Mouse (Mus musculus): ENCODE measurements at regions not wholly inside any gene's neighbourhood (a gene's known extent, or its start where the extent isn't known, plus 50 kb on each side); places are given as distances from the start of the nearest gene placed in this dataset.

DNA sequence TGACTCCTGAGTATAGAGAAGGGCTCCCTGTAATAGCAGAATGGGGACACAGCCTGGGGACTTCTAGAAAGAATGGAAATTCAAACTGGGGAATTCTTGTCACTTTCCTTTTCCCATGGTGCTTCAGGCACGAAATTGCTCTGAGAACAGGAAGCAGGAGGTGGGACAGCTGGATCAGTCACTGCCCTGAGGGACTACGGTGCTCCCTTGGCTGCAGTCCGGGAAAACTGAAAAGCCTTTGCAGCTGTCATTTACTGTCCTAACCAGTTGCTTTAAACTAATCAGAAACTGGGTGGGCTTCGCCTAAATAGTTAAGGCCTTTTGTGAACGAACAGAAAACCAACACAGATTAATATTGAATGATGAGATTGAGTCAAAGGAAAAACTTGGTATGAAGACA lies 237.9 kb downstream of the Cbln4 start:
- intact Hi-C loops (cut with DNase I): no loop called here
- no peak for DNase-seq

- intact Hi-C loops (cut with DNase I): no loop called here
- no peak for DNase-seq
Measured at GRCm38 (mm10) chr2:171800511-171801268, 242.6 kb downstream of the Cbln4 start.

GRCm38 (mm10) chr2:171799351-171799750 lies 243.9 kb downstream of the Cbln4 start:
- no peak for DNase-seq
- intact Hi-C loops (cut with DNase I): no loop called here

DNA sequence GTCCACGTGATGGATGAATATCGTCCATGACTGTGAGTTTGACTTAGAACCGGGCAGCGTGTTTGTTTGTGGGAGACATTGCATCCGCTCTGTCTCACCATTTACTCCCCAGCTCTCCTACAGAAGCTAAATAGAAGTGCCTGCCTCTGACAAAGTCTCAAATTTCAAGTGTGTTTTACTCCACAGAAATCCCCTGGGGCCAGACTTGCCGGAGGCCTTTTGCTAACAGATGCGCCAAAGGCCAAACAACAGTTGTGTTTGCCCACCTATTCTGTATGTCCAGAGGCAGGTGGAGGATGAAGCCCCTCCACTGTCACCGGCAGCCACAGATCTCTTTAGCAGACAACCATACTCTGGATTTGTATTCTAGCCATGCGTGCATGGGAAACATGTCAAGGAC lies 252.6 kb downstream of the Cbln4 start:
- intact Hi-C loops (cut with DNase I): no loop called here
- no peak for DNase-seq

DNA sequence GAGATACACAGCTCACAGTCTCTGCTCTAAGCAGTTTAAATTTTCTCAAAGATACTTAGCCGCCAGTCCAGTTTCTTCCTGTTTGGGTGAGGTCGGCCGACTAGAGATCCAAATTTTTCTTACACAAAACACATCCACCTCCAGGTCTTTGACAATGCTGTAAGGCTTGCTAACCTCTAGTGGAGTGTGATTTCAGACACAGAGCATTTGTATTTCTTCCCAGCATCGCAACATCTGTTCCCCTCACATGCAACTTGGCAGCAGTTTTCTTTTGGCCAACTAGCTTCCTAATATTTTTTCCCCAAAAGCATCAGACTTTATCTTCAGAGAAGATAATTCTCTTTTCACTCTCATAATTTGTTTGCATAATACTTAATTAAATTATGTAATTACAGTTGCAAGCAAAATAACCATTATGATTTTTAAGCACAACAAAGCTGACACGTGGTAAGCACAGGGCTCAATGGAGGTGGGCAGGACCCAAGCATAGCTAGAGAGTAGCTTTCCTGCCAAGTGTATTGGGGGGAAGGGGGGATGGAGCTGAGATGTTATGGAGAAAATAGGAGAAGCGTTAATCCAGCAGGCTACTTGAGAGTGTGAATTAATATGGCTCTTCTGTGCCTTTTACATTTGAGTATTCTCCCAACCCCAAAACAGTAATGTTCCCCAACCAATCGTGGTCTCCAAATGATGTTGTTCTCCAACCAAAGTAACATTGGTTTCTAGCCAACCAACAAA lies 276.9 kb downstream of the Cbln4 start:
- intact Hi-C loops (cut with DNase I): no loop called here
- DNase-seq: no peak

GRCm38 (mm10) chr2:171765071-171765470 lies 278.2 kb downstream of the Cbln4 start:
- intact Hi-C loops (cut with DNase I): no loop called here
- no peak for DNase-seq

DNA sequence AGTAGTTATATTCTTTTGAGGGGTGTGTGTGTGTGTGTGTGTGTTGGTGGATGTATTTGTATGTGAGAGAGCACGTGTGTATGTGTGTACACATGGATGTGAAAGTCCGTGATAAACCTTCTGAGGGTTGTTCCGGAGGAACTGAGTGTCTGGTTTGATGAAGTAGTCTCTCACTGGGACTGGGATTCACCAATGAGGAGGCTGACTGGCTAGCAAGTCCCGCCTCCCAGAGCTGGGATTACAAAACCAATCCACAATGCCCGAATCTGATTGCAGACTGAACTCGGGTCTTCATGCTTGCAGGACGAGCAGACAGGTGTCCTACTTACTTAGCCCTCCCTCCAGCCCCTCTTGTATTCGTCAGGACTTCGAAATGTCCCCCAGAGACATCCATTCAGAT lies 289.8 kb downstream of the Cbln4 start:
- intact Hi-C loops (cut with DNase I): no loop called here
- no peak for DNase-seq

GRCm38 (mm10) chr2:171747162-171747561 lies 296.1 kb downstream of the Cbln4 start:
- DNase-seq: peak; percentile 41 to 50
- intact Hi-C loops (cut with DNase I): no loop called here

DNA sequence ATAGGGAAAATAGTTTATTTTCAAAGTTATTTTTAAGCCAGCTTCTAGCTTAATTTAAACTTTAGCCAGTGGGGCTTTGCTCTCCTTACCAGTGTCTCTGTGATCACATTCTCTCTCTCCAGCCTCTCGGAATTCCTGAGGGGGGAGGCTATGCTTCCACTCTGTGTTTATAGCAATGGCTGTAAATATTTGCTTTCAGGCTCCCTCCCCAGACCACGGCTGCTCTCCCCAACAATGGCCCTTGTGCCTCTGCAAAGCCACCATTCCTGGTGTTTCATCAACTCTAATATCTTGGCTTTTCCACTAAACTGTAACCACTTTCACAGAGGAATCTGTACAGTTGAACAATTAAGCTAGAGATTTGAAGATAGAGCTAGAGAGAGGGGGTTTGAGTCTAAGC lies 300.2 kb downstream of the Cbln4 start:
- intact Hi-C loops (cut with DNase I): no loop called here

DNA sequence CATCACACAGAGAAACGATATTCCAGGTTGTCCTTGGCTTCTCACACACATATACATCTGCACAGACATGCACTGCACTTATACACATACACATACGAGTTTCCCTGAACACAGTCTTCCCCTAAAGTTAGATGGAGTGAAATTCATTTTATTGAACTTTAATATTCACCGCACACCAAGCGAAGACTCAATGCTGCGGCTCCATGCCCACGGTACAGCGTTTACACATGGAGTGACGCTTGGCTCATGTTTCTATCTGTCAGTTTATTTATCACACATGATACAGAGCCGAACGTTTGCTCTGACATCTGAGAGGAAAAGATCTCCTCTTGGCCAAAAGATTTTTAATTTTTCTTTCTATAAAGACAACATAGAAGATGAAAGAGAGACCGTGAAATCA lies 300.6 kb downstream of the Cbln4 start:
- intact Hi-C loops (cut with DNase I): no loop called here
- no peak for DNase-seq

More for the DNA sequence above, 300.2 kb downstream of the Cbln4 start:
- no peak for DNase-seq

- intact Hi-C loops (cut with DNase I): no loop called here
- no peak for DNase-seq
Measured at GRCm38 (mm10) chr2:171737761-171738160, 305.5 kb downstream of the Cbln4 start.

GRCm38 (mm10) chr2:171735061-171735490 lies 308.2 kb downstream of the Cbln4 start:
- no peak for DNase-seq
- intact Hi-C loops (cut with DNase I): no loop called here

GRCm38 (mm10) chr2:171734634-171734987 lies 308.7 kb downstream of the Cbln4 start:
- no peak for DNase-seq
- intact Hi-C loops (cut with DNase I): no loop called here

- no peak for DNase-seq
- intact Hi-C loops (cut with DNase I): no loop called here
Measured at GRCm38 (mm10) chr2:171733965-171734633, 309.2 kb downstream of the Cbln4 start.

GRCm38 (mm10) chr2:171719269-171719668 lies 324.0 kb downstream of the Cbln4 start:
- no peak for DNase-seq
- intact Hi-C loops (cut with DNase I): no loop called here

- no peak for DNase-seq
- intact Hi-C loops (cut with DNase I): no loop called here
Measured at GRCm38 (mm10) chr2:171718855-171719254, 324.4 kb downstream of the Cbln4 start.

DNA sequence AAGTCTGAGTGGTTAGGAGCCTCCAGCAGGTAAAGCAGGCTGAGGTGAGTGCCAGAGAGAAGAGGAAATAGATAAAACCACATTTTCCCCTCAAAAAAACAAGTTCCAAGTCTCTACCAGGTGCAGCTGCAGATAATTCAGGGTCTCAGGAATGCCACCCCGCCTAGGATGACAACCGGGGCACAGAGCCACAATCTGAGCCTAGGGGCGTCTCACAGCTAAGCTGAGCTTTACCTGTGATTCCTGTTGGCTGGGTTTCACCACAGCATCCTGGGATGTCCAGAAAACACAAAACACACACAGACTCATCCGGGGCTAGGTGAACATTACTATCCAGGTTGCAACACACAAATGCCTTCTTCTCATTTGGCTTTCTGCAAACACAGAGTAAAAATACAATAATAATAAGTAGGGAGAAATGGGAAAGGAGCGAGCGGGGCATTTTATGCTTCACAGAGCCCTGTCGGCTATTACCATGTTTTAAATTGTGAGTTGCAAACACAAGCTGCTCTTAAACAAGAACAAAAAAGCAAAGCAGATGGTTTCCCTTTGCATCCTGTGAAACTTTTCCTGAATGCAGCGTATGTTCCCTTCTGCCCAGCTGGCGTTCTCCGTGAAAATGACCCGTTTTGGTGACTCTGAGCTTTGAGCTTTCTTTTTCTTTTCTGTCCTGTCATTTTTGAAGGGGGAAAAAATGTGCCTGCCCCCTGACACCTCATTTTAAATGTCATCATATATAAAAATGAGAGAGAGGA lies 330.3 kb downstream of the Cbln4 start:
- intact Hi-C loops (cut with DNase I): no loop called here
- DNase-seq: no peak

DNA sequence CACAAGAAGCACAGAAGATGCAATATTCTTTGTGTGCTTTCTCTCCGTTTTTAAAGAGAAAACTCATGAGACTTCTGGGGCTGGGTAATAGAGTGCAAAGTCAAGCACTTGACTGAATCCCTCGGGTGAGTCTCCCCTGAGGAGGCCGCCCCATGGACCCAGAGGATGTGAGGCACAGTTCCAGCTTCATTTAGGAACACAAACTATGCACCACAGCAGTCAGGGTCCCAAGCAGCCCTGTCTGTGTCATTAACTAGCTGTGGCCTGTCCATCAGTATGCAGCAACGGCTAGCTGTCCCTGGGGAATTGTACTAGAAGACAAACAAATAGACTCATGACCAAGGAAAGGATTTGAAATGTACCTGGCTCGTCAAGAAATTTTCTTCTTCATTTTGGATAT lies 349.7 kb downstream of the Cbln4 start:
- intact Hi-C loops (cut with DNase I): no loop called here

GRCm38 (mm10) chr2:171690781-171691180 lies 352.5 kb downstream of the Cbln4 start:
- intact Hi-C loops (cut with DNase I): no loop called here
- DNase-seq: no peak

More for the DNA sequence above, 349.7 kb downstream of the Cbln4 start:
- no peak for DNase-seq

GRCm38 (mm10) chr2:171689102-171689501 lies 354.2 kb downstream of the Cbln4 start:
- intact Hi-C loops (cut with DNase I): no loop called here
- DNase-seq: no peak

DNA sequence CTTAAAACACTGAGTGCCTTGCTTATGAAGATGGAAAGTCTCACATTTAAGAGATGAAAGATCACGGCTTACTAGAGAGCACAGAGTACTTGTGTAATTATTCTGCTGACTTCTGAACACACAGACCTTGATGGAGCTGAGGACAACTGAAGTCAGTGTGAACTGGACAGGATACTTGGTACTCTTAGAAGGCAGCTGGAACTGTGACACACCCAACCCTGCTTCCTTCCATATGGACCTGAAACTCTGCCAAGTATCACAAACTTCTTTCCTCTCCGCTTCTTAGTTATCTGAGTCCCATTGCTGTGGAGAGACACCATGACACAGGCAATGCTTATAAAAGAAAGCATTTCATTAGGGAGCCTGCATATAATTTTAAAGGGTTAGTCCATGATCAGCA lies 365.3 kb downstream of the Cbln4 start:
- intact Hi-C loops (cut with DNase I): no loop called here
- DNase-seq: no peak

All from gastrocnemius, postnatal 36 days (tissue).